Mouse (Mus musculus) adrenal gland, postnatal 10 days (tissue): ENCODE data around the gene Ganab. TPM values are rescaled to one million over a fixed set of nuclear protein-coding genes. Genes with fewer than 3 reads are reported as not detected.
"Not testable (repeated sequence)": the region's sequence is repeated elsewhere in the genome, so short reads cannot be mapped to it uniquely, and the experiment has no call there.

Experiments used
- DNase-seq: peaks from one replicate; pipeline ENCODE4 v3.0.0; 2021; ENCODE audit warnings: mixed read lengths
- total RNA-seq, 2 experiments: library from RNA; stranded (reverse); gene quantifications; 2 replicates each; pipeline ENCODE4 v1.2.3; 2021

The Ganab gene
- total RNA-seq, 2 experiments from 2014 or later, result 142 to 150 TPM

GRCm38 (mm10) chr19:8888511-8889385, 9.1 kb upstream of the Ganab start, which contains the start of the genes 1810009A15Rik and Gm49416:
1810009A15Rik (plus strand) TSS chr19:8888853.
Gm49416 (plus strand) TSS chr19:8888926.
- DNase-seq, result peak; percentile 96

GRCm38 (mm10) chr19:8892829-8893766, 4.8 kb upstream of the Ganab start, which contains the start of gene Ints5:
Ints5 (plus strand) TSS chr19:8893005.
- DNase-seq, result peak; percentile 91

GRCm38 (mm10) chr19:8895397-8895960, 2.4 kb upstream of the Ganab start:
- DNase-seq, result no peak

GRCm38 (mm10) chr19:8896231-8896630, 1.6 kb upstream of the Ganab start:
- DNase-seq, result not testable (repeated sequence)

- peak; percentile 72 for DNase-seq
These were observed 533 bp upstream of the Ganab start for GRCm38 (mm10) chr19:8897211-8897864.

GRCm38 (mm10) chr19:8898576-8898975, 705 bp downstream of the Ganab start:
- DNase-seq, result no peak

GRCm38 (mm10) chr19:8899079-8899478, 1.2 kb downstream of the Ganab start:
- no peak for DNase-seq

GRCm38 (mm10) chr19:8903412-8903811, 5.5 kb downstream of the Ganab start:
- no peak for DNase-seq

GRCm38 (mm10) chr19:8908531-8908930, 10.7 kb downstream of the Ganab start:
- no peak for DNase-seq

- DNase-seq, result no peak
These were observed 13.9 kb downstream of the Ganab start for GRCm38 (mm10) chr19:8911810-8912209.

GRCm38 (mm10) chr19:8914212-8914611, 16.3 kb downstream of the Ganab start:
- no peak for DNase-seq

GRCm38 (mm10) chr19:8919000-8919399, 21.1 kb downstream of the Ganab start:
- DNase-seq, result no peak

- DNase-seq, result no peak
These were observed 21.8 kb downstream of the Ganab start for GRCm38 (mm10) chr19:8919684-8920072.

- DNase-seq, result peak; percentile 97
These were observed 22.3 kb downstream of the Ganab start, which contains the start of gene B3gat3 for GRCm38 (mm10) chr19:8920073-8920736. B3gat3 (plus strand) TSS chr19:8920374.

GRCm38 (mm10) chr19:8920836-8921291, 23.0 kb downstream of the Ganab start:
- DNase-seq, result peak; percentile 50

- DNase-seq, result peak; percentile 38
These were observed 23.9 kb downstream of the Ganab start for GRCm38 (mm10) chr19:8921741-8922140.

GRCm38 (mm10) chr19:8926766-8927165, 28.9 kb downstream of the Ganab start:
- no peak for DNase-seq

- no peak for DNase-seq
These were observed 30.1 kb downstream of the Ganab start for GRCm38 (mm10) chr19:8927891-8928525.

GRCm38 (mm10) chr19:8928689-8929223, 30.9 kb downstream of the Ganab start:
- no peak for DNase-seq
